Mouse (Mus musculus) spleen, postnatal 36 days (tissue): Measurements from ENCODE around the gene Tnnc1.

Source experiments
- DNase-seq, 2 experiments: peaks; one replicate each; pipeline ENCODE4 v3.0.0; 2022; ENCODE audit warnings: low spot score in 2 of 2, mixed read lengths in 1 of 2

Gene Tnnc1

DNA sequence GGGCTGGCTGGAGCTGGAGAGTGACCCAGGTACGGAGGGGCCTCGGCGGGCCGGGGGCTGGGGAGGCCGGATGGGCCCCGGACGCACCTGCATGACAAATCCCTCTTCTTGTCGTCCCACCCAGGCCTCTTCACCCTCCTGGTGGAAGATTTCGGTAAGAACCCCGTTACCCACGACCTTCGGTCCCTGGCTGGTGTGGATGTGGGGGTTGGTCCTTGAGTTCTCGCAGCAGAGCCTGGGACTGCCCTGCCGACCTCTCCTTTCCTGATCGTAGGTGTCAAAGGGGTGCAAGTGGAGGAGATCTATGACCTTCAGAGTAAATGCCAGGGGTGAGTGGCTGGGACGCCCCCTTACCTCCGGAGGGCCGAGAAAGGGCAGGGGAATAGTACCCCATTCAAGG is 43.5 kb downstream of the Tnnc1 start:
- no peak for DNase-seq

DNA sequence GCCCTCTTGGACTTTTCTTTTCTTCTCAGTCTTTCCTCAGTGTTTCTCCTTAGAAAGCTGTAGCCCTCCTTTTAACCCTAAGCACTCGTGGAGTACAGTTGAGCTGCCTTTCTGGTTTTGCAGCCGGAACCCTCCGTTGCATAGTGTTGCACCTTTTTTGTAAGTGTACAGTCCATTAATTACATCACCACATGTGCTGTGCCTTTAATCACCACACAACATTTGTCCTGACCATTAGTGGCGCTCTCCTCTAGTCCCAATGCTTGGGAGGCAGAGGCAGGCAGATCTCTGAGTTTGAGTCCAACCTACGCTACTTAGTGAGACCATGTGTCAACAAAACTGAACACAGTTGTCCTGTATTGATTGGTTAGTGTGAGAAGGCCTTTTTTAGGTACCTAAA is 44.0 kb downstream of the Tnnc1 start:
- DNase-seq = no peak

DNA sequence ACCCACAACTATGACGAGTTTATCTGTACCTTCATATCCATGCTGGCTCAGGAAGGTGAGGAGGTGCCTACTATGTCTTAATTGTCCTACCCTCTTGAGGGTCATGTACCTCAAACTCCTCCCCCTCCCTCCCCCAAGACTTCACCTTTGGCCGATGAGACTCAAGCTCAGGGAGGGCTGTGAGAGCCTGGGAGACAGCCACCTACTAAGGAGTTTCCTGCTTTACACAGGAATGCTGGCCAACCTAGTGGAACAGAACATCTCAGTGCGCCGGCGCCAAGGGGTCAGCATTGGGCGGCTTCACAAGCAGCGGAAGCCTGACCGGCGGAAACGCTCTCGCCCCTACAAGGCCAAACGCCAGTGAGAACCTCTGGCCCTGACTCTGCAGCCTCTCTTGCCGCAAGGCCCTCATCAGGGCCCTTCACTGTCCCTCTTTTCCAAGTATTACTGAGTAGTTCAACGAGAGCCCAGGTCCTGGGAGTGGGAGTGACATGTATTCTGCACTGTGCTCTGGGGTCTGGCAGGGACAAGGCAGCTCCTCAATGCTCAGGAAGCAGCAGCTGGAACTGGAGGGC is 50.5 kb downstream of the Tnnc1 start:
- no peak for DNase-seq

- DNase-seq = no peak
Measured at GRCm38 (mm10) chr14:31260374-31260773, 52.3 kb downstream of the Tnnc1 start.

DNA sequence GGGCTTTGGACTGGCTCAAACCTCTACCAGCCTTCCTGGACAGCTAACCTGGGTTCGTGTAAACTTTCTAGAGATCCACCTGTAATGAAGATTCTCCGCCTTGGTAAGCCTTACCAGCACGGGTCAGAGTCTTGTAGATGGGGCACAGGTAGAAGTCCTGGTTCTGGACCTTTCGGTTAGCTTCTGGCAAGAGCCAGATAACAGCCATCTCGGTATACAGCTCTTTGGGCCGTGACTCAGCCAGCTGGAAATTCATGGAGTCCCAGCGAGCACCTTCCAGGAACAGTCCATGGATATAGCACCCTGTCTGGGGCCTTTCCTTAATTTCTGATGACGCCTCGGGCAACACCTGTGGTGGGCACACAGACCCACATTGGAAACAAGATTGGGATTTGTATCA is 52.8 kb downstream of the Tnnc1 start:
- DNase-seq = no peak
